Mouse (Mus musculus): Measurements from ENCODE around the gene Ralgps2. TPM values are rescaled to one million over a fixed set of nuclear protein-coding genes. Genes with fewer than 3 reads are reported as not detected.
A peak's percentile ranks its signal among the peaks of the same experiment; 100 is the strongest.

Ralgps2 gene
- 25.6 and 26.8 TPM in 2 replicates for polyA plus RNA-seq (2016; fragmentation: Nextera tagmentation; extraction: Ambion mirVana)

DNA sequence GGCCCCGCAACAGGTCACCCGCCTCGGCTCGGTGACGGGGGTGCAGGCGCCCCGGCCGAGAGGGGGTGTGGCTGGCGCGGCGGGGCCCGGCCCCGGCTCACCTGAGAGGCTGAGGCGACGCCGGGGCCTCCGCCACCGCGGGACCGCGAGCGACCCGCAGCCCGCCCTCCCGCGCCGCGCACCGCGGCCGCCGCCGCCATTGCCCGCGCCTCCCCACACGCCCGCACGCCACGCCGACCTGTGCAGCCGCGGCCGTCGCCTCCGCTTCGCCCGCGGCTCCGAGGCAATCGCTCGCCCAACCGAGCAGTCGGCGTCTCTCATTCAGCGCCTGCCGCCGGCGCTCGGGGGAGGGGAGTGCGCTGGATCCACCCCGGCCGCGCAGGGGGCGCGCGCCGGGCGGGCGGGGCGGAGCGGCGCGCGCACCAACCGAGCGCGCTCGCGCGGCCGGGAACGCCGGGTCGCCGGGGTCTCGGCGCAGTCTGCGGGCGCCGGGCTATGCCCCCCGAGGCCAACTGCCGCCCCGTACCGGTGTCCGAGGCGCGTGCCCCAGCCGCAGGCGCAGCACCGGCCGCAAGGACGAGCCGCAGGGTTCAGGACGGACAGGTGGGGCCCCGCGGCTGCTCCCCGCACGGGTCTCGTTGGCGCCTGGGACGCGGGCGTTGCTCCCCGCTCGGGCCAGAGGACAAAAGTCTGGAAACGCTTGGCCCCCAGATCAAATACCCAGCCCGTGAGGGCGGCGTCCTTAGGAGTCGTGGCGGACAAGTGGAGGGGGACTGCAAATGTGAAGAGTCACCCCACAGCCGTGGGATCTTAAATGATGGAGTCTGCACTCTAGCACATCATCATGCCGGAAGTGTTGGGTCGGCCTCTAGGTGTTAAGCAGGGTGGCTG is at the start of gene Ralgps2:
TSS of gene Ralgps2 (minus strand) at position 376 of the 891 bp plus-strand sequence.
- Histone ChIP-seq H3K9me3 (replicated peaks) (no peaks in the 10 kb centered on the region), H3K4me1 (peaks cover 46% of the 10 kb centered on the region), H3K27ac (peak within 1 kb of the TSS; percentile 90), H3K9ac (peak within 1 kb of the TSS; percentile 89), H3K27me3 (replicated peaks) (0 out of 2 replicates have a peak, but pooled peaks cover 9% of the 10 kb centered on the region), H3K4me2 (peak within 1 kb of the TSS; percentile 96), H3K4me3 (peak within 1 kb of the TSS; percentile 86), H3K36me3 (no peaks in the 10 kb centered on the region)
- peak; percentile 83 for ATAC-seq
- under 1% methylated on average over 85 of the region's 124 CpGs for WGBS (ENCODE audit: insufficient replicate concordance)

DNA sequence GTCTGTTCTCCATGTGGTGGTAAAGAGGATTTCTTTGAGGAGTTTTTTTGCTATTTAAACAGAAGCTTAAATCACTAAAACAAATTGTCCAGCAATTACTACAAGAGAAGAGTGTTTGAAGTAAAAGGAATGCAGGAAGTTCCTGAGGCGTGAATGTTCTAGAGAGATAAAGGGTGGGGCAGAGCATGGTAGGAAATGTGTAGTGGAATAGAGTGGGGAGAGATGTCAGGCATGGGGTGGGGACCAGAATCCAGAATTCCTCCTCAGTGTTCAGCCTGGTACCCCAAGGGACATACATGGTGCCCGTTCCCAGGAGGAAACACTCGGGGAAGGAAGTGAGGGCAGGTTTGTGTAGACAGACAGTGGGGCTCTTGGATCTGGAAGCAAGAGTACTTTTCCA is 48.1 kb upstream of the Ralgps2 start:
- no peaks in the 10 kb centered on the region for H3K27me3 ChIP-seq (replicated peaks)
- H3K4me2 ChIP-seq, result peak overlapping the region; percentile 52
- 12% methylated on average over 3 of the region's 3 CpGs for WGBS (ENCODE audit: insufficient replicate concordance)
- H3K36me3 ChIP-seq, result no peaks in the 10 kb centered on the region
- H3K4me3 ChIP-seq, result no peak overlapping the region
- H3K9ac ChIP-seq, result peak overlapping the region; percentile 50; the same call in 1 of the 2 replicates
- ATAC-seq, result peak; percentile 79
- H3K9me3 ChIP-seq (replicated peaks), result no peaks in the 10 kb centered on the region
- peak overlapping the region; percentile 88 for H3K27ac ChIP-seq
- peaks cover 85% of the 10 kb centered on the region for H3K4me1 ChIP-seq

GRCm38 (mm10) chr1:156986641-156987345 is 47.4 kb upstream of the Ralgps2 start:
- WGBS (ENCODE audit: insufficient replicate concordance), result 20% methylated on average over 6 of the region's 6 CpGs
- Histone ChIP-seq H3K9ac (peak overlapping the region; percentile 55), H3K36me3 (no peaks in the 10 kb centered on the region)

GRCm38 (mm10) chr1:156985657-156986640 is 46.5 kb upstream of the Ralgps2 start:
- no peaks in the 10 kb centered on the region for H3K27me3 ChIP-seq (replicated peaks)
- peak overlapping the region; percentile 87 for H3K27ac ChIP-seq
- WGBS (ENCODE audit: insufficient replicate concordance), result 10% methylated on average over 6 of the region's 6 CpGs
- H3K36me3 ChIP-seq, result no peaks in the 10 kb centered on the region
- H3K4me3 ChIP-seq, result no peak overlapping the region
- no peaks in the 10 kb centered on the region for H3K9me3 ChIP-seq (replicated peaks)
- ATAC-seq, result peak; percentile 78
- peak overlapping the region; percentile 55 for H3K9ac ChIP-seq
- peak overlapping the region; percentile 49 for H3K4me2 ChIP-seq
- peaks cover 78% of the 10 kb centered on the region for H3K4me1 ChIP-seq

More at GRCm38 (mm10) chr1:156986641-156987345, 47.4 kb upstream of the Ralgps2 start:
- H3K9me3 ChIP-seq (replicated peaks), result no peaks in the 10 kb centered on the region
- peak; percentile 71 for ATAC-seq
- peak overlapping the region; percentile 87 for H3K27ac ChIP-seq
- peak overlapping the region; percentile 49 for H3K4me2 ChIP-seq
- no peaks in the 10 kb centered on the region for H3K27me3 ChIP-seq (replicated peaks)
- no peak overlapping the region for H3K4me3 ChIP-seq
- peaks cover 84% of the 10 kb centered on the region for H3K4me1 ChIP-seq

DNA sequence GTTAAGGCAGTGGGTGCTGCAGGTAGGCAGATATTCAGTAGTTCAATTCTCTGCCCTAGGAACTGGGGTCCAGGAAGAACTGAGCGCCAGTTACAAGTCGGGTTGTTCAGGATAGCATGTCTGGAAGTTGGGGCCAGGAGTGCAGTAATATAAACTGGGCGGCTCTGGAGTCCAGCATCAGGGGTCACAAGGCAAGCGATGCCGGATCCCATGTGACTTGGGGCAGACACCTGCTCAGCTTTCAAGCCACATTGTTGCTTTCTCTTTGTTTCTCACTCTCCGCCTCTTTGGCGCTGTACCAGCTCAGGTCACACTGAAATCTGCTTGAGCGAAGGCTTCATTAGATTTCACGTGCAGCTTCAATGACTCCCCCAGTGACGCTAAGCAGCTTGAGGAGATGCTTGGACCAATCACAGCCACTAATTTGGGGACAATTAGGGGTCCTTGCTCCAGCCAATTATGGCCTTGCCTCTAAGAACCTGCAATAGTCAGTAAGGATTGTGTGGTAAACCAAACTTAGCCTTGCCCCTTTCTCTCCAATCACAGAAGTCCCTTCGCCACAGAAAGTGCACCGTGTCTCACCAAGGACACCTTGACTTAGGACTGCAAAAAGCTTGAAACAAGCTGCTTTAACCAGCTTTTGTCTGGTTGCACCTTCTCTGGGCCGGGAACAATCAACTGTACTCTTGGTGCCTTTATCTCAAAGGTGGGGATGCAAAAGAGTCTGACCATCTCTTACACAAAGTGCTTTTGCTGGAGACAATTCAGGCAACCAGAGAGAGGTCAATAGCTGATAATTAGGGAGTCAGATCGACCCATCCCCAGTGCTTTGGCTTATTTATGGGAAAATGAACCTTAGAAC is 43.8 kb upstream of the Ralgps2 start:
- no peaks in the 10 kb centered on the region for H3K36me3 ChIP-seq
- H3K4me3 ChIP-seq, result no peak overlapping the region
- peaks cover 64% of the 10 kb centered on the region for H3K4me1 ChIP-seq
- no peaks in the 10 kb centered on the region for H3K9me3 ChIP-seq (replicated peaks)
- H3K27ac ChIP-seq, result no peak overlapping the region
- no peak for ATAC-seq
- WGBS (ENCODE audit: insufficient replicate concordance), result 81% methylated on average over 14 of the region's 14 CpGs
- no peaks in the 10 kb centered on the region for H3K27me3 ChIP-seq (replicated peaks)
- H3K4me2 ChIP-seq, result no peak overlapping the region
- H3K9ac ChIP-seq, result no peak overlapping the region

- no peak for ATAC-seq
- H3K4me3 ChIP-seq, result no peak overlapping the region
- H3K9me3 ChIP-seq (replicated peaks), result no peaks in the 10 kb centered on the region
- 32% methylated on average over 9 of the region's 9 CpGs for WGBS (ENCODE audit: insufficient replicate concordance)
- H3K27me3 ChIP-seq (replicated peaks), result no peaks in the 10 kb centered on the region
- H3K4me2 ChIP-seq, result no peak overlapping the region
- H3K9ac ChIP-seq, result no peak overlapping the region
- no peaks in the 10 kb centered on the region for H3K36me3 ChIP-seq
- peaks cover 56% of the 10 kb centered on the region for H3K4me1 ChIP-seq
- H3K27ac ChIP-seq, result no peak overlapping the region
These were observed 42.5 kb upstream of the Ralgps2 start for GRCm38 (mm10) chr1:156981975-156982374.

GRCm38 (mm10) chr1:156979722-156980121 is 40.3 kb upstream of the Ralgps2 start:
- no peak for ATAC-seq
- 73% methylated on average over 4 of the region's 4 CpGs for WGBS (ENCODE audit: insufficient replicate concordance)
- Histone ChIP-seq H3K9me3 (replicated peaks) (no peaks in the 10 kb centered on the region), H3K4me2 (no peak overlapping the region), H3K4me1 (peaks cover 34% of the 10 kb centered on the region), H3K9ac (no peak overlapping the region), H3K27me3 (replicated peaks) (no peaks in the 10 kb centered on the region), H3K4me3 (no peak overlapping the region), H3K27ac (0 out of 2 replicates have a peak overlapping the region, but pooled peaks have one; percentile 24), H3K36me3 (no peaks in the 10 kb centered on the region)

GRCm38 (mm10) chr1:156978656-156979055 is 39.2 kb upstream of the Ralgps2 start:
- H3K4me1 ChIP-seq, result peaks cover 30% of the 10 kb centered on the region
- H3K9ac ChIP-seq, result no peak overlapping the region
- 51% methylated on average over 7 of the region's 7 CpGs for WGBS (ENCODE audit: insufficient replicate concordance)
- H3K36me3 ChIP-seq, result no peaks in the 10 kb centered on the region
- no peaks in the 10 kb centered on the region for H3K27me3 ChIP-seq (replicated peaks)
- H3K27ac ChIP-seq, result peak overlapping the region; percentile 53
- peak; percentile 50 for ATAC-seq
- H3K4me3 ChIP-seq, result no peak overlapping the region
- no peaks in the 10 kb centered on the region for H3K9me3 ChIP-seq (replicated peaks)
- H3K4me2 ChIP-seq, result no peak overlapping the region

- 55% methylated on average over 6 of the region's 6 CpGs for WGBS (ENCODE audit: insufficient replicate concordance)
These were observed 34.4 kb upstream of the Ralgps2 start for GRCm38 (mm10) chr1:156973857-156974256.

DNA sequence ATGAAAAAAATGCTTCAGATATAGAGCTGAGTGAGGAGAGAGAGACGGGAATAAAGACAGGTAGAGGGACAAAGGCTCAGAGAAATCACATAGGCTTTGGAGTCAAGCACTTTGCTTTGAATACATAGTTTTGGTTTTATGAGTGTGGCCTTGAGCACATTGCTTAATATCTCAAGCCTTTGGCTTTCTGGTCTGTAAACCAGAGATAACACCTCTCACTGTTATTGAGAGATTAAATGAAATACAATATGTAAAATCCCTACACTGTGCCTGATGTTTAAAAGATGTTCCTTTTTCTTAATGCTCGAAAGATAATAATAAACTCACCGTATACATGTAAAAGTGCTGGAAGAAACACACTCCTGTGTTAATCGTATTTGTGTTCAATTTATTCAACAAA is 33.0 kb upstream of the Ralgps2 start:
- no peak overlapping the region for H3K27ac ChIP-seq
- ATAC-seq, result no peak
- H3K9me3 ChIP-seq (replicated peaks), result no peaks in the 10 kb centered on the region
- no peak overlapping the region for H3K4me3 ChIP-seq
- no peak overlapping the region for H3K9ac ChIP-seq
- H3K4me1 ChIP-seq, result peaks cover 32% of the 10 kb centered on the region
- 70% methylated on average over 4 of the region's 4 CpGs for WGBS (ENCODE audit: insufficient replicate concordance)
- no peak overlapping the region for H3K4me2 ChIP-seq
- no peaks in the 10 kb centered on the region for H3K27me3 ChIP-seq (replicated peaks)
- no peaks in the 10 kb centered on the region for H3K36me3 ChIP-seq

More at GRCm38 (mm10) chr1:156973857-156974256, 34.4 kb upstream of the Ralgps2 start:
- no peak for ATAC-seq
- H3K4me3 ChIP-seq, result no peak overlapping the region
- H3K9me3 ChIP-seq (replicated peaks), result no peaks in the 10 kb centered on the region
- no peak overlapping the region for H3K9ac ChIP-seq
- peaks cover 31% of the 10 kb centered on the region for H3K4me1 ChIP-seq
- no peaks in the 10 kb centered on the region for H3K27me3 ChIP-seq (replicated peaks)
- H3K36me3 ChIP-seq, result no peaks in the 10 kb centered on the region
- no peak overlapping the region for H3K4me2 ChIP-seq
- H3K27ac ChIP-seq, result no peak overlapping the region

All from liver, embryonic 12.5 days (tissue).